Mouse (Mus musculus) adrenal gland, adult 18-20 months (tissue): Measurements from ENCODE around the gene Dusp16. TPM values are rescaled to one million over a fixed set of nuclear protein-coding genes. Genes with fewer than 3 reads are reported as not detected.
"Not testable (repeated sequence)": the region's sequence is repeated elsewhere in the genome, so short reads cannot be mapped to it uniquely, and the experiment has no call there.

Experiments used
- DNase-seq, 2 experiments: peaks; one replicate each; pipeline ENCODE4 v3.0.0; 2021 to 2022; ENCODE audit warnings: low spot score in 2 of 2
- total RNA-seq, 2 experiments: library from RNA; stranded (reverse); gene quantifications; 1 replicate in 1 of 2; 2 replicates in 1 of 2; pipeline ENCODE4 v1.2.3; 2021

Gene Dusp16
- total RNA-seq, 2 experiments from 2014 or later = 26.1 to 33.5 TPM

- no peak for DNase-seq
These were observed 91.2 kb downstream of the Dusp16 start for GRCm38 (mm10) chr6:134701211-134701602.

DNA sequence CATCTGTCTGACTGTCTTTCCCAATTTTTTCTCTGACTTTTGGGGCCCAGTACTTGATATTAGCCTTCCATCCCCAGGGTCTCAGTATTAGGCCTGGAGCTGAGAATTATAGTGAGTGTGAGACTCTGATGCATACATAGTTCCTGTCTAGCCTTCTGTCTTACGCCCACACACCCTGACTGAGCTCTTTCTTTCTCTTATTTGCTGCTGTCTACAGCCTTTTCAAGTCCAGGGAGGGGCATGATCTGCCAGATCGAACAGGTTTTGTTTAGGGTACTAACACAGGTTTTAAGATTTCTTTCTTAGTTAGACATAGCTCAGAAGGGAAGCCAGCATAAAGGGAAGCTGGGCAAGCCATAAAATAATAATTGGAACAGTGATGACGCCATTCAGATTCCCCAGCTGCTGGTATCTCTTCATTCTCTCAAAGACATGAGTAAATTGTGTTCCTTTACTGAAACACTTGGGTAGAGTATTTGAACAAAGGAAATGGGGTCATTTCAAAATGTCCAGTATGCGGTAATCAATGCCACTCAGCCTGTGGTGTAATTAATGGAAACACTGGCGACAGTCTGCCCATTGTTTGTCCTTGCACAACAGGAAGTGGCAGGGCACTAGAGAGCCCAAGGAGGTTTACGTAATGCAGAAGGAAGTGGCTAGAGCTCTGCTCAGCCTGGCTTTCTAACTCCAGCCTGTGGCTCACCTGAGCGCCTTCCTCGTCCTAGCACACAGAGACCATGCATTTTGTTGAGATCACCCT lies 91.8 kb downstream of the Dusp16 start:
- peak in 1 of 2 experiments; percentile 29 for DNase-seq

DNA sequence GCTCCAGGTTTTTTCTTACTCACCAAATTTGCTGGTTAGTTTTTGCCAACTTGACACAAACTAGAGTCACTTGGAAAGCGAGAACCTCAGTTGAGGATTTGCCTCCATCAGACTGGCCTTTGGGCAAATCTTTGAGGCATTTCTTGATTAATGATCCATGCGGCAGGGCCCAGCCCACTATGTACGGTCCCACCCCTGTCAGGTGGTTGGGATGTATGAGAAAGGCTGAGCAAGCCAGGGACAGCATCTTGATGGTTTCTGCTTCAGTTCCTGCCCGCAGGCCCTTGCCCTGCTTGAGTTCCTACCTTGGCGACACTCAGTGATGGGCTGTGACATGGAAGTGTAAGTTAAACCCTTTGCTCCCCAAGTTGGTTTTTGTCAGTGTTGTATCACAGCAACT lies 94.2 kb downstream of the Dusp16 start:
- no peak for DNase-seq

GRCm38 (mm10) chr6:134696554-134696953 lies 95.9 kb downstream of the Dusp16 start:
- DNase-seq = no peak

DNA sequence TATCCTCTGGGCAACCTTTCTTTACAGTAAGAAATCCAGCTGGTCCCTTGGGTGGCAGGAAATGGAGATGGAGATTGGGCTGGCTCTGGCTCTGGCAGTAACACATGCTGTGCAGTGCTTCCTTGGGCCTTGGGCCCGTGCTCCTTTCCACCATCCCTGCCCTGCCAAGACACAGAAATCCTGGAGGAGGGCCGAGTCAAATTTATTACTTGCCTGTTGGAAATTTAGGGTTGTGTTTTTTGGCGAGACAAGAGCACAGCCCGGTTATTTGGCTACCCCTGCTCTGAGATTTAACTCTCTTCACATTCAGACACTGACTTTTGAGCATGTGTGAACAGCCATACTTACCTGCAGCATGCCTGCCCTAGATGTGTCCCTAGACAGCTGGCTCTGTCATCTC lies 96.3 kb downstream of the Dusp16 start:
- no peak for DNase-seq

DNA sequence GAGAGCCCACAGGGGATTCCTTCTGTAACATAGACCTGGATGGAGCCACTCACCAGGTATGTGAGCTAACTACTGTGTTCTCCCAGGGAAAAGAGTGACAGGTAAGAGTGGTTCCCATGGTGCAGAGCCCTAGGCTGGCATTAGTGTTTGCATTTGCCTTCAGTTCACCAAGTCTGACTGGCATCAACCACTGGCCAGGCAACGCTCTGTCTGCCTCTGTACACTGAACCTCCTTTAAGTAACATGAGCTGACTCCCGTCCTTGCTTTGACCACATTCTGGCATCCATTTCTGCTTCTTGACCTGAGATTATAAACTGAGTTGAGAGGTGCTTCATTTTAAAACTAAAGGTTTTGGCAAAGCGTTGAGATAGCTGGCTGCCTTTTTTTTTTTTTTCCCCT lies 96.8 kb downstream of the Dusp16 start:
- DNase-seq = no peak

- DNase-seq = no peak
These were observed 97.4 kb downstream of the Dusp16 start for GRCm38 (mm10) chr6:134694988-134695387.

GRCm38 (mm10) chr6:134694498-134694897 lies 97.9 kb downstream of the Dusp16 start:
- DNase-seq = no peak

GRCm38 (mm10) chr6:134685515-134685914 lies 106.9 kb downstream of the Dusp16 start:
- DNase-seq = no peak

DNA sequence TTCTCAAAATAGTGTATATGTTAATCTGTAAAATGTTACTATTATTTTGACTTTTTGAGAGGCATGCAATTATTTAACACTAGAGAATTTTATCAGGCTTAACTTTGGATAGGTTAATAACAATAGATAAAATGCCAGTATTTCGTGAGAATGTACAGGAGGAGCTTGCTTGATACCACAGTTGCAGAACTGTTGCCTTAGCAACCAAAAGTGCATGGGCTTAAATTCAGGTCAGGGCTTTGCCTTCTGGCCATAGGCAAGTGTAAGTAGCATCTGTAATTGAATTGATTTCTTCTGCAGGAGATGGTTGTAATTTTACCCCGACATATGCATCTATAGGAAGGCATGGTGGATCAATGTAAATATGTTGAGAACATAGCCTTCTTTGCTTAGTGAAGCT lies 107.4 kb downstream of the Dusp16 start:
- no peak for DNase-seq

DNA sequence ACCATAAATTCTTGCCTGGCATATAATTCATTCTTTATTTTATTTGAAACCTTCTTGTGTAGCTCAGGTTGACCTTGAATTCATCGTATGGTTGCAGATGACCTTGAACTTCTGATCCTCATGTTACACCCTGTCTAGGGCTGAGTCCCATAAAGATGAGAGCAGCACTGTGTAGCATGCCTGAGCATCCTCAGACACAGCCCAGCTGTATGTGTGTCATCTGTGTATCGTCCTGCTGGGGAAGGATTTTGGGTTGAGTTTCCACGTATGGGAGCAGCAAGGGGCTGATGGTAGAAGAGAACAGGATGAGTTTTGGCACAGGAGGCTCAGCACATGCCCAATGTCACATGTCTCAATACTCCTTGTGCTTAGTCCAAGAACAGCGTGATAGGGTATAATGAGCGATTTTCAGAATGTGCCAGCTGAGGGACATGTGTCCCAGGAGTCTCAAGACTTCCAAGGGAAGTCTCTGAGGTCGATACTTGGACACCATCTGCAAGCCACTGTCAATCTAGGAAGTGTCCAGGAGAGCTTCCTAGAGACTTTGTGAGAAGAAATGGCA lies 108.0 kb downstream of the Dusp16 start:
- DNase-seq = no peak

GRCm38 (mm10) chr6:134679330-134679729 lies 113.1 kb downstream of the Dusp16 start:
- DNase-seq = not testable (repeated sequence)

DNA sequence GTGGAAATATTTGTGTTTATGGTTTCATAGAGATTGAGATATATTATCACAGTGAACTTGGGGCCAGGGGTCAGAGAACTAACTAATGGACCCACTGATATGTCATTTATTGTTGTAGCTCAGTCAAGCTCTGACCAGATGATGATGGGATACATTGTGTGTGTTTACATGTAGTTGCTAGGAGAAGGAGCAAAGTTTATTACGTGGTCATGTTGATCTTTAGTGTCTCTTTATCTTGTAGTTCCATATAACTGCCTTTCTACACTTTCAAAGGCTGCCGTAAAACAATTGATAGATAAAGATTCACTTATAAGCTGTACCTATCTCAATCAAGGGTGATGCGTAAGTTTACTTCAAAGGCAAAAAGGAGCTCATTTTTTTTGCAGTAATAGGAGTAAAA lies 114.4 kb downstream of the Dusp16 start:
- no peak for DNase-seq

DNA sequence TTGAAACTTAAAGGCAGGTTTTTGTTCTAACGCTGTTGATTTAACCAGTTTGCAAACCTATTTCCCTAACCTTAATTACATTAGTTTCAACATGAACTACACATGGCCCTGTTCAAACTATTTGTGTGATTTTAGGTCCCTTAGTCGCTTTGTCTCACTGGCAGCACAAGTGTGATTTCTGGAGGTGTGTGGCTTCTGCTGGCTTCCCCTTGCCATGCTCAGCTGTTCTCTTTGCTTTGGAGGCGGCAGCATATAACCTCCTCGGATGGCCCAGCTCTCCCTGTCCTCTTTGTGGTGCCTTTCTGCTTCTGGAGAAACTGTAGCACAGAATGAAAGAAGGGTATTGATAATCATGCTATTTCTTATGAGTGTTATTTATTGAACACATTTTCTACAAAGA lies 114.9 kb downstream of the Dusp16 start:
- no peak for DNase-seq

DNA sequence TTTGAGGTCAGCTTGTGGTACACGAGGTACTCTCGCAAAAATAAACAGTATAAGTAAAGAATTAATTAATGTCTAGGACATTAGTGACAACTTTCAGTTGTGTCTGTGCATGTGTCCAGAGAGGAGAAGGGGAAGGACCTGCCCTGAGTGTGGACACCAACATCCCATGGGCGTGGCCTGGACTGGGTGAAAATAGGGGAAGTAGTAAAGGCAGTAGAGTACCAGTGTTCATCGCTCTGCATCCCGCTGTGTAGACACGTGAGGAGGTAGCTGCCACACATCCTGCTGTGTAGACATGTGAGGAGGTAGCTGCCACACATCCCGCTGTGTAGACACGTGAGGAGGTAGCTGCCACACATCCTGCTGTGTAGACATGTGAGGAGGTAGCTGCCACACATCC lies 118.7 kb downstream of the Dusp16 start:
- DNase-seq = not testable (repeated sequence)

DNA sequence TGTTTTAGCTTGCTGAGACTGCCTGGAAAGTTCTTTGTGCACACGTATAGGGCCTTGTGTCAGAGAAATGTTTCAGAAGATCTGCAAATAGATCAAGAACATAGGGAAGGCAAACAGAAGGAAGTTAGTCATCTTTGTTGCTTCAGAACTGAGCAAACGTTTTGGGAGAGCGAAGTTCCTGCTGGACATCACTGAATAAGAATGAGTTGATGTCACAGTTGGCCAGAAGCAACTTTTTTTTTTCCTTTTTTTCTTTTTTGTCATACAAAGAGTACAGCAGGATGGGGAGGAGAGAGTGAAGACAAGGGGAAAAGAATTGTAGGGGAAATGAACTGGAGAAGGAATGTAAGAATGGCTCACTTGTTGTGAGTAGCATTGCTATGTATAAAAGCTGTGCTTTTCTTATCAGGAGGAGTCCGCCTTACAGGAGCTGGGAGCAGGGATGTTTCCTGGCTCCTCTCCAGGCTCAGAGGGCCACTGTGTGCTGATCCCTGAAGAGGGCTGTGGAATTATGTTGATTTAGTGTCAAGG lies 121.5 kb downstream of the Dusp16 start:
- peak in 1 of 2 experiments; percentile 22 for DNase-seq

DNA sequence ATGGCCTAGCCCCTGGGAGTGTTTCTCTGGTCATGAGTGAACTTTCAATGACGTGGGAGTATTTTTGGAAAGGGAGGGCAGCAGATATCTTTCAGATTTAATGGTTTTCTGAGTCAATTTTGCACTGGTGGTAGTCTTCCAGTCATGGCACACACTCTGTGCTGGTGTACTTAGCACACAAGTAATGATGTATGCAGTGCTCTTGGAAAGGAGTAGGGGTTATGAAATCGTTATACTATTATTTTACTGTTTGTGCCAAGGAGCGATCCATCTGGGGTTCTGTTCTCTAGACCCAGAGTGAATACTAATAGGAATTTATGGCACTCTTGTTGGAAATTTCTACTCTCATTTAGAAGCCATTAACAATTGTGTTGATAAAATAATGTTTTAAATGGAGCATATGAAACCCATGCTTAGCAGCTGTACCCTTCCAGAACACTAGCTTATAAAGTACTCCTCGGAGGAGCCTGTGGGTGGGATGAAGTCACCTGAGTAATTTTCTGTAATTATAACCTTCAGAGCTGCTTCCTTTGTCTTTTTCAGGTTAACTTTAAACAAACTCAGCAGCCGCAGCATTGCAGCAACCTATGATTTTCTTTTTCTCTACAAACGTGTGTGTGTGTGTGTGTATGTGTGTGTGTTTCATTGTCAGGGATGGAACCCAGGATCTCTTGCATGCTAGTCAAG lies 123.1 kb downstream of the Dusp16 start:
- no peak for DNase-seq

DNA sequence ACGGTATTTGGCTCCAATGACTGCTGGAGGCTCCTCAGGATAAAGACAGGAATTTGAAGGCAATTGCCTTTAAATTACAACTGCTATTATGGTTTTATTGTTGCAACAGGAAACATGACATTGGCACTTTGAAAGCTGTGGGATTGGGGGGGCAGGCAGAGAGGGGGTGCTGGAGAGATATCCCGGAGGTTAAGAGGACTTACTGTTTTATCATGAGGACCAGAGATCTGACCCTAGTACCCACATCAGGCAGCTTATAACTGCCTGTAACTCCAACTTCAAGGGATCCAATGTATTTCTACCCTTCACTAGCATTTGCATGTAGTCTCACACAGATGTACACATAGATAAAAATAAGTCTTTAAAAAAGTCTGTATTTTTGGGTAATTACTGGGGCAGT lies 123.9 kb downstream of the Dusp16 start:
- DNase-seq = no peak

DNA sequence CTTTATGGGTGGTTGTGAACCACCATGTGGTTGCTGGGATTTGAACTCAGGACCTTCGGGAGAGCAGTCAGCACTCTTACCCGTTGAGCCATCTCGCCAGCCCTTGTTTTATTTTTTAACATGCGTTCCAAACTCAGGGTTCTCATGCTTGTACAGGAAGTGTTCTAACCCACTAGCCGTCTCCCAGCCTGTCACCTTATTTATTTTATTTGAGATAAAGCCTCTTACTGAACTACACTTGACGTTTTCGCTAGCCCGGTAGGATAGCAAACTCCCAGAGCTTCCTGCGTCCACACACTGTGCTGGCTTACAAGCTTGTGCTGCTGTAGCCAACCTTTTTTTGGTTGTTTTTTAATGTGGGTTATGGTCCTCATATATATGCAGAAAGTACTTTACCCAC lies 126.6 kb downstream of the Dusp16 start:
- DNase-seq = no peak
